Mouse (Mus musculus) testis, adult 2 months (tissue): ENCODE results near the gene Ap4s1.

Source experiments
- CTCF ChIP-seq: fragments of 200-500 bp; IDR thresholded peaks from 2 replicates; pipeline ENCODE4 v1.5.1; 2012; ENCODE audit warnings: low read depth, mild to moderate bottlenecking, inconsistent platforms, low read length, moderate library complexity; ENCODE audit not compliant: control insufficient read depth, insufficient read depth, insufficient replicate concordance
- POLR2A ChIP-seq: fragments of 200-500 bp; IDR thresholded peaks from 2 replicates; pipeline ENCODE4 v1.6.1; 2012; ENCODE audit warnings: low read depth, mild to moderate bottlenecking, inconsistent platforms, low read length, moderate library complexity; ENCODE audit not compliant: control insufficient read depth

- TF ChIP-seq CTCF (no peak), POLR2A (no peak)
Observed at GRCm38 (mm10) chr12:51755938-51756598, 65.2 kb downstream of the Ap4s1 start.
